Mouse (Mus musculus): Measurements from ENCODE around the gene Mapk11. TPM values are rescaled to one million over a fixed set of nuclear protein-coding genes. Genes with fewer than 3 reads are reported as not detected.

Mapk11 gene
- polyA plus RNA-seq, 1 experiment from 2014 or later, result 0.83 TPM

DNA sequence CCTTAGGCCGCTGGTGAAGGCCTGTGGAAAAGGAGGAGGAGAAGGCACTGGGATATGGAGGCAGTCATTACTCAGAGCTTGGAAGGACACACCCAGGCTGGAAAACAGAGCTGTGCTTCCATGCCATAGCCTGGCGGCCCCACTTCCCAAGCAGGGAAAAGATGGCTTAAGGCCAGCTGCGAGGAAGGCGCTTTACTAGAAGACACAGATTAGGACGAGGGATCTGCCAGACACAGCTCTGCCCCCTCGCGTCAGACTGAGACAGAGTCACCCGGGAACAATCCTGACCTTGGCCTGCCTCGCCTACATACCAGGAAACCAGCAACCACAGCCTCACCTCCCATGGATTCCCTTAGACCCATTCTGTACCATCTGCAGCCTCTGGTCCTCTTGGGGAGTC is 39.3 kb downstream of the Mapk11 start:
- Histone ChIP-seq H3K4me2 (ENCODE audit: low read depth, low read length) (no peak overlapping the region), H3K4me1 (ENCODE audit: control insufficient read depth, low read depth, low read length) (no peaks in the 10 kb centered on the region), H3K9ac (ENCODE audit: low read depth, low read length) (no peak overlapping the region), H3K9me3 (replicated peaks; ENCODE audit: control insufficient read depth, low read length) (no peaks in the 10 kb centered on the region), H3K4me3 (ENCODE audit: low read depth, low read length) (no peak overlapping the region), H3K27me3 (ENCODE audit: control insufficient read depth, insufficient read depth, low read depth, low read length) (no peaks in the 10 kb centered on the region), H3K36me3 (ENCODE audit: control insufficient read depth, insufficient read depth) (peaks cover 40% of the 10 kb centered on the region), H3K27ac (ENCODE audit: low read length) (no peak overlapping the region)
- no peak for ATAC-seq (ENCODE audit: low read depth)
- WGBS (ENCODE audit: insufficient replicate concordance), result 77% methylated on average over 9 of the region's 9 CpGs

DNA sequence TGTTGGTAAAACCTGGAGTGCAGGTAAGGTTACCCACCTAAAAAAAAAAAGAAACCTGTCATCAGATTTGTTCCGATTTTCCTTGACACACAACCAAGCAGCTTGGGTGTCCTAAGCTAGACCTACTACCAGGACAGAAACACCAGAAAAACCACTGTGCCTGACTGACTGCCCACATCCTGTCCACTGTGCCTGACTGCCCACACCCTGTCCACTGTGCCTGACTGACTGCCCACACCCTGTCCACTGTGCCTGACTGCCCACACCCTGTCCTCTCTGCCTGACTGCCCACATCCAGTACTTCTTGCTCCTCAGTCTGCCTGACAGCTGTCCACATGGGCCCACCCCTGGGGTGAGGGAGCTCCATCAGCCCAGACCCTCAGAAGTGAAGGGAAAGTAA is 42.5 kb downstream of the Mapk11 start:
- no peak overlapping the region for H3K4me3 ChIP-seq (ENCODE audit: low read depth, low read length)
- no peaks in the 10 kb centered on the region for H3K9me3 ChIP-seq (replicated peaks; ENCODE audit: control insufficient read depth, low read length)
- peaks cover 52% of the 10 kb centered on the region for H3K36me3 ChIP-seq (ENCODE audit: control insufficient read depth, insufficient read depth)
- H3K4me2 ChIP-seq (ENCODE audit: low read depth, low read length), result no peak overlapping the region
- ATAC-seq (ENCODE audit: low read depth), result no peak
- H3K4me1 ChIP-seq (ENCODE audit: control insufficient read depth, low read depth, low read length), result no peaks in the 10 kb centered on the region
- WGBS (ENCODE audit: insufficient replicate concordance), result 69% methylated on average over 1 of the region's 1 CpGs
- H3K9ac ChIP-seq (ENCODE audit: low read depth, low read length), result no peak overlapping the region
- no peak overlapping the region for H3K27ac ChIP-seq (ENCODE audit: low read length)
- H3K27me3 ChIP-seq (ENCODE audit: control insufficient read depth, insufficient read depth, low read depth, low read length), result no peaks in the 10 kb centered on the region

DNA sequence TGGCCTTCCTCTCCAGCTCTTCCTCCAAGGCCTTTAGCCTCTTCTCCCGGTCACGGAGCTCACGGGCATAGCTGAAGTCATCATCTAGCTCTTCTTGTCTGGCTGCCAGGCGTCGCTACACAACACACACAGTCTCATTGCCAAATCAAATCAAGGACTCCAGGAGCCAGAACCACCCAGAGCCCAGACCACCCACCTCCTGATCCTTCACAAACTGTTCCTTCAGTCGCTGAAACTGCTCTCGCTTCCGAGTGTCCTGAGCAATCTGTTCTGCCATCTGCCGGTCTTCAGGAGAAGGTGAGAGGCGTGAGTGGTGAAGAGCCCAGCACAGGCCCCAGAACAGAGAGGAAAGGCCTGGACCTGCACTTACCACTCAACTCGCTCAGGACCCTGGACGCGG is 43.4 kb downstream of the Mapk11 start:
- no peak overlapping the region for H3K27ac ChIP-seq (ENCODE audit: low read length)
- H3K36me3 ChIP-seq (ENCODE audit: control insufficient read depth, insufficient read depth), result peaks cover 56% of the 10 kb centered on the region
- WGBS (ENCODE audit: insufficient replicate concordance), result 86% methylated on average over 13 of the region's 13 CpGs
- H3K27me3 ChIP-seq (ENCODE audit: control insufficient read depth, insufficient read depth, low read depth, low read length), result no peaks in the 10 kb centered on the region
- no peak overlapping the region for H3K4me2 ChIP-seq (ENCODE audit: low read depth, low read length)
- H3K9me3 ChIP-seq (replicated peaks; ENCODE audit: control insufficient read depth, low read length), result no peaks in the 10 kb centered on the region
- no peaks in the 10 kb centered on the region for H3K4me1 ChIP-seq (ENCODE audit: control insufficient read depth, low read depth, low read length)
- no peak for ATAC-seq (ENCODE audit: low read depth)
- H3K9ac ChIP-seq (ENCODE audit: low read depth, low read length), result no peak overlapping the region
- no peak overlapping the region for H3K4me3 ChIP-seq (ENCODE audit: low read depth, low read length)

DNA sequence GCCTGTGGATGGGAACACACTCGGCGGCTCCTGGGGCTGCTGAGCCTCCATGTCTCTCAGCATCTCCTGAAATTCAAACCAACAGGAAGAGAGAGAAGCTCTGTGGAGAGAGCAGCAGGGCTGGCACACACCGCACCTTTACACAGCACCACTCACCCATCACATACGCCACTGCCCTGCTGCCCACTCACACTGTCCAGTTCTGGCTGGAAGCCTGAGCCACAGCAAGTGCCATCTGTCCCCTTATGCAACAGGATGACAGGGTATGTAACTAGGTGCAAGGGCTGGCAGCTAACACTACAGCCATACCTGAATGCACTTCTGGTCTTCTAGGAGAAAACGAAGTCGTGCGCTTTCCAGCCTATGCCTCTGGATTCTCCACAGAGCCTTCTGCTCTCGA is 45.0 kb downstream of the Mapk11 start:
- H3K4me3 ChIP-seq (ENCODE audit: low read depth, low read length), result no peak overlapping the region
- H3K36me3 ChIP-seq (ENCODE audit: control insufficient read depth, insufficient read depth), result peaks cover 62% of the 10 kb centered on the region
- no peaks in the 10 kb centered on the region for H3K9me3 ChIP-seq (replicated peaks; ENCODE audit: control insufficient read depth, low read length)
- WGBS (ENCODE audit: insufficient replicate concordance), result 87% methylated on average over 8 of the region's 8 CpGs
- no peak overlapping the region for H3K27ac ChIP-seq (ENCODE audit: low read length)
- no peaks in the 10 kb centered on the region for H3K4me1 ChIP-seq (ENCODE audit: control insufficient read depth, low read depth, low read length)
- H3K9ac ChIP-seq (ENCODE audit: low read depth, low read length), result no peak overlapping the region
- no peaks in the 10 kb centered on the region for H3K27me3 ChIP-seq (ENCODE audit: control insufficient read depth, insufficient read depth, low read depth, low read length)
- ATAC-seq (ENCODE audit: low read depth), result no peak
- no peak overlapping the region for H3K4me2 ChIP-seq (ENCODE audit: low read depth, low read length)

DNA sequence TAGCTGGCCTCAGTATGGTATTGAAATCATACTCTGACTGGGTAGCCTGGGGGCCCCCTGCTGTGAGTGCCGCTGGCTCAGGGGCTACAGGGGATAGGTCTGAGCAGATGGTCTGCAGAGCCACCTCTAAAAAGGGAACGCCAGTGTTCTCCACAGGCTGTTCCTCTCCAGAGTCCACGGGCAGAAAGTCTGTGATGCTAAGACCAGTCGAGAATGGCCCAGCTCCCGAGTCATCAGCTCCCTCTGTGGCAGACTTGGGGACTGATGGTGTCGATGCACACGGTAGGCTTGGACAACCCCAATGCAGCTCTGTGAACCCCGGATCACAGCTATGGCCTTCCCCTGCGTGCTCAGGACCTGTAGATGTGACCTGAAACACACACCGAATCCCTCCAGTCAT is 45.5 kb downstream of the Mapk11 start:
- H3K4me1 ChIP-seq (ENCODE audit: control insufficient read depth, low read depth, low read length), result no peaks in the 10 kb centered on the region
- peaks cover 64% of the 10 kb centered on the region for H3K36me3 ChIP-seq (ENCODE audit: control insufficient read depth, insufficient read depth)
- H3K4me2 ChIP-seq (ENCODE audit: low read depth, low read length), result no peak overlapping the region
- no peak overlapping the region for H3K9ac ChIP-seq (ENCODE audit: low read depth, low read length)
- H3K27me3 ChIP-seq (ENCODE audit: control insufficient read depth, insufficient read depth, low read depth, low read length), result no peaks in the 10 kb centered on the region
- ATAC-seq (ENCODE audit: low read depth), result no peak
- WGBS (ENCODE audit: insufficient replicate concordance), result 74% methylated on average over 10 of the region's 10 CpGs
- no peaks in the 10 kb centered on the region for H3K9me3 ChIP-seq (replicated peaks; ENCODE audit: control insufficient read depth, low read length)
- no peak overlapping the region for H3K27ac ChIP-seq (ENCODE audit: low read length)
- no peak overlapping the region for H3K4me3 ChIP-seq (ENCODE audit: low read depth, low read length)

DNA sequence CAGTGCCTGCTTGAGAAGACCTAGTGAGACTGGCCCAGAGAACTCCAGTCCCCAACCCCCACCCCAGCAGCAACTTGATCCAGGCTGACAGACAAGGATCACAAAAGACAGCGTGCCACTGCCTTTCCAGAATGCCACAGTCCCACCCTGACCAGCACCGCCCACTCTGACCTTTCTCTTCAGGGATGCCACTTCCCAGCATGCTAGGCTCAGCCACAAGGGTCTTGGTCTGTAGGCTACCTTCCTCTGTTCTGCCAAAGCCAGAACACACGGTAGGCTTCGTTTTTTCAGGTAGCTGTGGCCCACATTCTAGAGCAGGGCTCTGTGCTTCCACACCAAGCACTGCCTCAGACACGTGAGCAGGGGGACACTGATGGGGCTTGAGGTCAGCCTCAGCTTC is 46.8 kb downstream of the Mapk11 start:
- no peak overlapping the region for H3K4me3 ChIP-seq (ENCODE audit: low read depth, low read length)
- no peak for ATAC-seq (ENCODE audit: low read depth)
- no peak overlapping the region for H3K27ac ChIP-seq (ENCODE audit: low read length)
- H3K4me1 ChIP-seq (ENCODE audit: control insufficient read depth, low read depth, low read length), result no peaks in the 10 kb centered on the region
- no peak overlapping the region for H3K9ac ChIP-seq (ENCODE audit: low read depth, low read length)
- no peak overlapping the region for H3K4me2 ChIP-seq (ENCODE audit: low read depth, low read length)
- 78% methylated on average over 5 of the region's 5 CpGs for WGBS (ENCODE audit: insufficient replicate concordance)
- H3K27me3 ChIP-seq (ENCODE audit: control insufficient read depth, insufficient read depth, low read depth, low read length), result no peaks in the 10 kb centered on the region
- no peaks in the 10 kb centered on the region for H3K9me3 ChIP-seq (replicated peaks; ENCODE audit: control insufficient read depth, low read length)
- peaks cover 66% of the 10 kb centered on the region for H3K36me3 ChIP-seq (ENCODE audit: control insufficient read depth, insufficient read depth)

DNA sequence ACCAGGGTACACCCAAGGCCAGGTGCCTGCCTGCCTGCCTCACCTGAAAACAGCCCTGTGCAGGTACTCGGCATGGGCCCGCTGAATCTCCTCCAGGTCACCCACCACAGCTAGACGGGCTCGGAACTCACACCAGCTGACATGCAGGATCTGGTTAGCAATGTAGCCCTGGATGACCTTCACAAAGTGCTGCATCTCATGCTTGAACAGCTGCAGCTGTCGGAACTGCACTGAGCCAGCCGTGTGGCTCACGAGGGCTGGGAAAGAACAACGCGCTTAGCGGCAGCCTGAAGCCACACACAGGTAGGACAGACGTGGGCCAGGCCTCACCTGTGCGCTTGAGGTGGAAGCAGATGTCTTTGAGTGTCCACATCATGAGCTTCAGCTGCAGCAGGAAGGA is 48.6 kb downstream of the Mapk11 start:
- H3K9ac ChIP-seq (ENCODE audit: low read depth, low read length), result no peak overlapping the region
- H3K4me3 ChIP-seq (ENCODE audit: low read depth, low read length), result no peak overlapping the region
- no peak overlapping the region for H3K4me2 ChIP-seq (ENCODE audit: low read depth, low read length)
- no peaks in the 10 kb centered on the region for H3K4me1 ChIP-seq (ENCODE audit: control insufficient read depth, low read depth, low read length)
- 87% methylated on average over 12 of the region's 12 CpGs for WGBS (ENCODE audit: insufficient replicate concordance)
- no peaks in the 10 kb centered on the region for H3K27me3 ChIP-seq (ENCODE audit: control insufficient read depth, insufficient read depth, low read depth, low read length)
- peaks cover 69% of the 10 kb centered on the region for H3K36me3 ChIP-seq (ENCODE audit: control insufficient read depth, insufficient read depth)
- no peak overlapping the region for H3K27ac ChIP-seq (ENCODE audit: low read length)
- no peak for ATAC-seq (ENCODE audit: low read depth)
- no peaks in the 10 kb centered on the region for H3K9me3 ChIP-seq (replicated peaks; ENCODE audit: control insufficient read depth, low read length)

DNA sequence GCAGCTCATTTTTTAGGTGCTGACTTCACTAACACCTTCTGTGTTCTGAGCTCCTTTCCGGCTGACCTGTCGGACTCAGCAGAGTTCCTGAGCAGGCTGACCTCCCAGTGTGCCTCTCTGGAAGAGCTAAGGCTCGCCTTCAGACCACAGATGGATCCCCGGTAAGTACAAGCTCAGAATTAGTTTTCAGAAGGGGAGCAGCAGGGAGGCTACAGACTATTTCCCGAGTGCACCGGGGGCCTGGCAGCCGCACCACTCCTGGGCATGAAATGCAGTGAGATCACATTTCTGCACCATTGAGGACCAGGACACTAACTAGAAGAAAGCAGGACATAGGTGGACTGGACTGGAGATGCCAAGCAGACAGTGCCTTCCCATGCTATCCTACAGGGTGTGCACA is 50.8 kb downstream of the Mapk11 start:
- no peak for ATAC-seq (ENCODE audit: low read depth)
- no peak overlapping the region for H3K4me3 ChIP-seq (ENCODE audit: low read depth, low read length)
- H3K27ac ChIP-seq (ENCODE audit: low read length), result no peak overlapping the region
- no peak overlapping the region for H3K9ac ChIP-seq (ENCODE audit: low read depth, low read length)
- no peaks in the 10 kb centered on the region for H3K9me3 ChIP-seq (replicated peaks; ENCODE audit: control insufficient read depth, low read length)
- no peak overlapping the region for H3K4me2 ChIP-seq (ENCODE audit: low read depth, low read length)
- H3K4me1 ChIP-seq (ENCODE audit: control insufficient read depth, low read depth, low read length), result no peaks in the 10 kb centered on the region
- H3K36me3 ChIP-seq (ENCODE audit: control insufficient read depth, insufficient read depth), result peaks cover 56% of the 10 kb centered on the region
- H3K27me3 ChIP-seq (ENCODE audit: control insufficient read depth, insufficient read depth, low read depth, low read length), result no peaks in the 10 kb centered on the region
- WGBS (ENCODE audit: insufficient replicate concordance), result 84% methylated on average over 7 of the region's 7 CpGs

DNA sequence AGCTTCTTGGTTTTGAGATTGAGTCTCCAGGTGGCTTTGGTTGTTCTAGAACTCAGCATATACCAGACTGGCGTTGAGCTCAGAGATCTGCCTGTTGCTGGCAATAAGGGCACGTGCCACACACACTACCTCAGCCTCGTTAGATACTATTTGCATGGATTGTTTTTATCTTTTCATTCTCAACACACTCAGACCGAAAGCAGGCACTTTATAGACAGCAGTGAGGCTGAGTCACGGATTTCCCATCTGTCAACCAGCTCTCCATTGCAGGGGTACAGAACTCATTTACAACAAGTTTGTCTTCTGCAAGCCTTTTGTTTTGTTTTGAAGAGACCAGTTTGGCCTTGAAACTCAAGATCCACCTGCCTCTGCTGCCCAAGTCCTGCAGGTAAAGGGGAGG is 52.0 kb downstream of the Mapk11 start:
- no peak overlapping the region for H3K9ac ChIP-seq (ENCODE audit: low read depth, low read length)
- H3K9me3 ChIP-seq (replicated peaks; ENCODE audit: control insufficient read depth, low read length), result no peaks in the 10 kb centered on the region
- H3K4me3 ChIP-seq (ENCODE audit: low read depth, low read length), result no peak overlapping the region
- no peak overlapping the region for H3K27ac ChIP-seq (ENCODE audit: low read length)
- H3K4me2 ChIP-seq (ENCODE audit: low read depth, low read length), result no peak overlapping the region
- H3K27me3 ChIP-seq (ENCODE audit: control insufficient read depth, insufficient read depth, low read depth, low read length), result no peaks in the 10 kb centered on the region
- H3K36me3 ChIP-seq (ENCODE audit: control insufficient read depth, insufficient read depth), result peaks cover 57% of the 10 kb centered on the region
- WGBS (ENCODE audit: insufficient replicate concordance), result 80% methylated on average over 5 of the region's 5 CpGs
- H3K4me1 ChIP-seq (ENCODE audit: control insufficient read depth, low read depth, low read length), result no peaks in the 10 kb centered on the region
- no peak for ATAC-seq (ENCODE audit: low read depth)

All from liver, embryonic 16.5 days (tissue).